Mouse (Mus musculus) WW6 (cell line): Measurements from ENCODE around the gene Cd59b.
"Not testable (repeated sequence)": the region's sequence is repeated elsewhere in the genome, so short reads cannot be mapped to it uniquely, and the experiment has no call there.

Experiments
- DNase-seq: peaks from one replicate; pipeline ENCODE4 v3.0.0-alpha.2; 2013; ENCODE audit warnings: low read depth, low spot score

Gene Cd59b

DNA sequence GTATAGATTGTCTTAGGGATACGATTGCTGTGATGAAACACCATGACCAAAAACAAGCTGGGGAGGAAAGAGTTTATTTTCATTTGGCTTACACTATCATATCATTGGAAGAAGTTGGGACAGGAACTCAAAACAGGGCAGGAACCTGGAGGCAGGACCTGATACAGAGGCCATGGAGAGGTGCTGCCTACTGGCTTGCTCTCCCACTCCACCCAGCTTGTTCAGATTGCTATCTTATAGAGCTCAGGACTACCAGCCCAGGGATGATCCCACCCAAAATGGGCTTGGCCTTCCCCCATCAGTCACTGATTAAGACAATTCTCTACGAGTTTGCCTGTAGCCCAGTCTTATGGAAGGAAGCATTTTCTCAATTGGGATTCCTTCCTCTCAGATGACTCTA is 5.5 kb upstream of the Cd59b start:
- no peak for DNase-seq

DNA sequence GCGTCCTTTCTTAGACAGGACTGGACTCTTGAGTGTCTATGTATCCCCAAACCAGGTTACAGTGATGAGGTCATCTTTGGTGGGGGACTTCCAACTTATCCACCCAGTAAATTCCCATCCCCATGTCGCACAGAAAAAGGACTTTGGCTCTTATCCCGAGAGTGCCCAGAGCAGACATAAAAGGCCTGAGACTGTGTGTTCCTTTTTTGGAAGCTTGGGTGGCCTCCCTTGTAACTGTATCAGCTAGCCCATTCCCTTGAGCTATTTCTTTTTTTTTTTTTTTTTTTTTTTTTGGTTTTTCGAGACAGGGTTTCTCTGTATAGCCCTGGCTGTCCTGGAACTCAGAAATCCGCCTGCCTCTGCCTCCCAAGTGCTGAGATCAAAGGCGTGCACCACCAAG is 4.1 kb upstream of the Cd59b start, which contains the start of gene Gm10912:
Gm10912 (plus strand) TSS at position 301 of the 400 bp plus-strand sequence.
- not testable (repeated sequence) for DNase-seq

DNA sequence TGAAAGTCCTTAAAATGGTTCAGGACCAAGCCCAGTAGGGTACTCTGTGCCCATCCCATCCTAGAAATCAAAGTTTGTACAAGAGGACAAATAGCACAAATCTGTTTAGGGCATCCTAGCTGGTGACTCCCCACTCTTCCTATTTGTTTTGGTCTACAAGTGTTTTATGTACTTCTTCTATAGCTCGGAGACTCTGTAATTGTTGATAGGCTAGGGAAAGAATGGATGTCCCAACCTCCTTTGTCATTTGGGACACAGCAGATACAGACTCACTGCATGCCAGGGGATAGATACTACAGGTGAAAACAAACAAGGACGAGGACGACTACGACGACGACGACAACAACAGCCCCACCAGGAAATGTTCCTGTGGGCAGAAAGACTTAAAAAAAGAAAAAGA is 1.2 kb upstream of the Cd59b start, which contains the start of gene Gm10799:
Gm10799 (minus strand) TSS at position 101 of the 400 bp plus-strand sequence.
- DNase-seq: not testable (repeated sequence)

DNA sequence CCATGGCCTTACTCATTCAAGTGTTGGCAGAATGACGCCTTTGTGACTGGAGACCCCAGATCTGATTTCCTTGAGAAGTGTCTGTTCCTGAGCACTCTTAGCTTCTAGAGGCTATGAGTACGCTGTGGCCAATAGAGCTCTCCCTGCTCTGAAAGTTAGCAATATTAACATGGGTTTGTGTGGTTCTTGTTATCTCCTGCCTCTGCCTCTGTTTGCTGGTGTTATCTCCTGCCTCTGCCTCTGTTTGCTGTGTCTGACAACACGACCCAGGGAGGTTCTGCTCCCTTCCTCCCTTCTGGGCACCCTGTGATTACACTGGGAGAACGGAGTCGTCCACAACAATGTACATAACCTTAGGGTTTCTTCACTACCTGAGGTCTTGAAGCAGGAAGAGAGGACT is 8.6 kb downstream of the Cd59b start:
- DNase-seq: not testable (repeated sequence)

DNA sequence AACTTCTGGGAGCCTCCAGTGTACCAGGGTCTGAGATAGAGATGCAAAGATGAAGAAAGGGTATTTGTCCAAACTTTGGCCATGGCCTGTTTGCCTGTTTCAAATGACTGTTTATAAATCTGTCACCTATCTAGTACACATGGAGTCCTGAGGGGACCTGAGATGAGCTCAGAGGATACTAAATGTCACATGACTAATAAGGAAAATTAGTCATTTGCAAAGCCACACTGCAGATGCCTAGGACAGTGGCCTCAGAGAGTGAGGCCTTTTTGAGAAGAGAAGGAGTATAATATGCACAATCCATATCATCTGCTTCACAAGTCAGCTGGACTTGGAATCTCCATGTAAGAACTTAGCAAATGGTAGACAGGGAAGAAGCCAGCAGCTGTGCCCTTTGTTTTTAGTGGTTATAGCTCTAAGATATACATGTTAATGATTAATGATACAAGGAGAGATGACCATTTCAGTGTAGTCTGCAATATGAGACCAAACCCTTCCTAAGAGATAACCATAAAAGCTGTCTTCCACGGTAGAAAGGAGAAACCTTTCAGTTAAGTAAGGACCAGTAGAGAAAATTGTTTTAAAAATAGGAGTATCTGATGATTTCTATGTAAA is 11.9 kb downstream of the Cd59b start:
- not testable (repeated sequence) for DNase-seq

DNA sequence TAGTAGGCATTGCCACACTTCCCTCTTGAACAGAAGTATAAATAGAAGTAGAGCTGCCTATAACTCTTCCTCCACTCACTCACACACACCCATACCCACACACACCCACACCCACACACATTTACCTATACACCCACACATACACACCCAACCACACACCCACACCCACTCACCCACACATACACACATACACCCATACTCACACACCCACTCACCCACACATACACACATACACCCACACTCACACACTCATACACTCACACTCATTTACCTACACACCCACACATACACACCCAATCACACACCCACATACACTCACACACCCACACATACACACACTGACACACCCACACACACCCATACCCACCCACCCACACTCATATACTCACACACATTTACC is 12.8 kb downstream of the Cd59b start:
- DNase-seq: no peak

DNA sequence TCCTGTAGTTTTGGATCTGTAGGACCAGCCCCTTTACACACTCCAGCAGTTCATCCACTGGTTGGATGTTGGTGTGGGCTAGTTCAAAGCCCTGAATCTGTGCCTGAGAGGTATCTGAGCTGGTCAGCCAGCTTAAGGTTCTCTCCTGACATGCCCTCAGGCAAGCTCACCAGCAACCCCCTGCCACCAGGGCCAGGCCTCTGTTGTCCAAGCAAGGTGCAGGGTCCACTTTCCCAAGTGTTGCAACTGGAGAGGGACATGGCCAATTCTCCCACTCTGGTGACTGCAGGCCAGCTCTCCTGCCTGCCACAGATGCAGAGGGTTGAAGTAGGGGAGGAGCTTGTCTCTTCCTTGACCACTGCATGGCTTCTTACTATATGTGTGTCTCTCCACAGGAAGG is 14.4 kb downstream of the Cd59b start:
- not testable (repeated sequence) for DNase-seq

DNA sequence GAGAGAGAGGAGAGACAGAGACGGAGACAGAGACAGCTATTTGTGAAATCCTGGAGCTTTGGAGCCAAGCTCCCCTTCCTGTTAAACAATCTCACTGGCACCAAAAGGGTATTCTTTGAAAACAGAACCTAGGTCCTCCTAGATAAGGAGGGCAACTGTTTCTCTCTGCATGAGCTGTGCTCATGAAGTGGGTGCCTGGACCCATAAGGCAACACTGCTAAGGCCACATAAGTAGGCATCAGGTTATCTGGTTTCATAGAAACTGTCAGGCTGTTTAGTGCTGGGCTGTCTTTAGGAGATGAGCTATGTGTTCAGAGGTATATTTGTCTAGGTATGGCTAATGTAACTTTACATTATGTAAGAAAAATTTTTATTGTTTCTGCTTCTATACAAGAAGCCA is 17.9 kb downstream of the Cd59b start:
- not testable (repeated sequence) for DNase-seq

DNA sequence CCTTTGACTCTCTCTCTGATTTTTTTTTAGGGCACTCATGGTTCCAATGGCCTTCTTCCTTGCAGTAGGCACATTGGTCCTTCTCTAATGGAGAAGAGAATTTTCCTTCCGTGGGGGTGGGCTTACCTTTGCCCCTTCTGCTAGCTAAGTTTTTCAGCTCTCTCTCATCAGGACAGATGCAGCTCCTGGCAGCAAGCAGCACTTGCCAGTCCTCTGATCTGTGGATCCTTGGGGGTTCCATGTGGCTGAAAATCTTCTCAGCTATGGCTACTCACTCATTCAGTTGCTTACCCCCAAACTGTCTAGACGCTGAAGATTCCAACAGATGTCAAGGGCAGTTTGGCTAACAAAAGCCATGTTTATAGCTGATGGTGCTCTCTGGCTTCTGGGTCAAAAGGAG is 23.7 kb downstream of the Cd59b start:
- DNase-seq: no peak

DNA sequence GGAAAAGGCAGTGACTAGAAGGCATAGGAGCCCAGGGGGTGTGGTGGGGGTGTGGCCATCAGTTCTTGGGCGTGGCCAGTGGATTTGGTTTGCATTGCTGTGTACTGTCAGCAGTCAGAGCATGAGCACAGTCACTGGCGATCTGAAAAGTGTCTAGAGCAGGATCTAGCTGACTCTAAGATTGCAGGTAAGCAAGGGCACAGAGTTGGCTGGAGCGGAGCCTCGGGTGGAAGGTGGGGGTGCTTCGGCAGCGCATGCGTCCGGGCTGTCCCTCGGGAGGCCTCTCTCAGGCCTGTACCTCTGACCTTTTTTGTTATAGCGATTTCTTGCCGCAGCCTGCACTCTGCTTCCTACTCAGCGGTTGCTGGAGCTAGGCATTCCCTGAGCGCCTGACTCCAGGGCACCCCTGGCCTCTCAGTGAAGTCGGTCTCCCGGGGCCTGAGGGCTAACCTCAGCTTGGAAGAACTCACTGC is 26.1 kb downstream of the Cd59b start, which contains the start of gene Cd59a:
Cd59a (plus strand) TSS at position 61 of the 473 bp plus-strand sequence.
- DNase-seq: no peak

DNA sequence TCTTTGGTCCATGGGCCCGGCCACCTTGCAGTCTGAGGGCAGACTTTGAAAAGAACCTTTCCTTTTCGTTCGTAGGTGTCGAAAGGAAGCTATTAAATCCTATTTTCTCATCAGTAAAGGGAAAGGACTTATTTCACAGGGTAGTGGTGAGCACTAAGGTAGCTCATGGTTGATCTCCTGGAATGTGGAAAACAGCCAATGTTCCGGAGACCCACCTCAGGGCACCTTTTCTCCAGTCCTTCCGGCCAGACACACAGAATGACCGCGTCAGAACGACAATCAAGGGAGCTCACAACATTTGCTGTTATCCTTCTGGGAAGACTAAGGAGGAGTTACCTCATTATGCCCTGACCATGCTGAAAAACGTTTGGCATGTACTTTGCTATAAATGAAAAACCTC is 26.6 kb downstream of the Cd59b start:
- no peak for DNase-seq

DNA sequence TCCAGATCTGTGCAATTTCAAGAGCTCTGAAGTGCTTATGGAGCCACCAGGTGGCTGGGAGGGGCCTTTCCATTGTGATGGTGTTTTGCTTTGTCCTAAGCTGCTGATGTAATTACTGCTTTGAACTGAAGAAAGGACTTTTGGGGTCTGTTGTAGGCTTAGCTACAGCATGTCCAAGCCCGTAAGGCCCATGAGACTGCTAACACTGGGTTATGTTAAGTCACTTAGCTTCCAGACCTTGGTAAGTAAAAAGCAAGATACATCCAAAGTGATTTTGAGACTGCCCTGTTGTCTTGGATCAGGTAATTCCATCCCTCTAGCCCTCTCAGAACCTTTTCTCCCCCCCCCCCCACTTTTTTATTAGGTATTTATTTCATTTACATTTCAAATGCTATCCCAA is 27.1 kb downstream of the Cd59b start:
- not testable (repeated sequence) for DNase-seq

DNA sequence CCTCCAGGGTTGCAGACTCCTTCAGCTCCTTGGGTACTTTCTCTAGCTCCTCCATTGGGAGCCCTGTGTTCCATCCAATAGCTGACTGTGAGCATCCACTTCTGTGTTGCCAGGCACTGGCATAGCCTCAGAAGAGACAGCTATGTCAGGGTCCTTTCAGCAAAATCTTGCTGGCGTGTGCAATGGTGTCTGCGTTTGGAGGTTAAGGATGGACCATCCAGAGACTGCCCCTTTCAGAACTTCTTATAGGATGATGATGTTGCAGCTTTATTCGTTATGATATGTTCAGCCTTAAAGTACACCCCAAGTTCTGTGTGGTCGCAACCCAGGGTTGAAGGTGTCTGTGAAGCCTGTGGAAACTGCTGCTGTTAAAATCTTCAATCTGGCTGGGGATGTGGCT is 27.7 kb downstream of the Cd59b start:
- DNase-seq: not testable (repeated sequence)

DNA sequence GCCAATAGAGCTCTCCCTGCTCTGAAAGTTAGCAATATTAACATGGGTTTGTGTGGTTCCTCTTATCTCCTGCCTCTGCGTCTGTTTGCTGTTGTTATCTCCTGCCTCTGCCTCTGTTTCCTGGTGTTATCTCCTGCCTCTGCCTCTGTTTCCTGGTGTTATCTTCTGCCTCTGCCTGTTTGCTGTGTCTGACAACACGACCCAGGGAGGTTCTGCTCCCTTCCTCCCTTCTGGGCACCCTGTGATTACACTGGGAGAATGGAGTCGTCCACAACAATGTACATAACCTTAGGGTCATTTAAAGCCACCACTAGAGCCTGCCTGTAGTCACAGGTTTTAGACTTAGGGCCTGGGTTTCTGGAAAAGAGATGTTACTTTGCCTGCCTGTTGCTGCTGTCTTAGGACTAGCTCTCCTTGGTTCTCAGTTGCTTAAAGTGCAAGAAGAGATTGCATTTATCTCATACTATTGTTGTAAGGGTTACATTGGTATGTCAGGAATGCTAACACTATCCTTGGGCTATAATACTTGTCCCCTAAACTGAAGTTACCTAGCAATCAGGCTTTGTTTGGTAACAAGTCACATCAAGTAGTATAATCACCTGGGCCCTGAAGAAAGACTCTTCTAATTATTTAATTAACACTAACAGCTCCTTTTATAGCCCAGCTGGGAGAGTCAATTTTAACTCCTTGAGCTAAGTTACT is 29.0 kb downstream of the Cd59b start:
- no peak for DNase-seq

DNA sequence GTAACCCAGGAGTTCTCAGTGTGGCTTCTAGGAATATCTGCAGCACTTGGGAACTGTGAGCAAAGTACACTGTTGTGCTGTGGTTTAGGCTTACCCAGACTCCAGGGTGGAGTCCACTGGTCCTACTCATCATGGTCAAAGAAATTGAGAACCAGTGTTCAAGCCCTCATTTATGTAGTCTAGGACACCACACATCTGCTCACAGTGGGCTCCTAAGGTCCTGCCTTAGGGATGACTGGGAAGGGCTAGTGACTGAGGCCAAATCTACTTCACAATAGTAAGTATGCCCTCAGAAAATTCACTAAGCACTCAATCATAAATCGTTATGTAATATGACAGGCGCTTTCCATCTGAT is 29.6 kb downstream of the Cd59b start:
- DNase-seq: no peak

DNA sequence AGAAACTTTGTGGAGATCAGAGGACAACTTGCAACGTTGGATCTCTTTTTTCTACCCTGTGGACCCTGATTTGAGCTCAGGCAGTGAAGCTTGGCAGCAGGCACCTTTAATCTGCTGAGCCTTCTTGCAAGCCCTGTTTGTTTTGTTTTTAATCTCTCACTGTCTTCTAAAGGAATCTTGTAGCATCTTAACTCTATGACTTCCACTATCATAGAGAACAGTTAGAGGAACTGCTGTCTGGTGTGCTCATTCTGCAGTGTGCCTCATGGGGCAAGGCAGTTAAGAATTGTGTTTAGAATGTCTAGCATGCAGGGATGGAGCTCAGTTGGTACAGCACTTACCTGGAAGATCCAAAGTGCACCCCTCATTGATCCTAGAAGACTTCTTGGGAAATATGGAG is 30.3 kb downstream of the Cd59b start:
- DNase-seq: no peak

DNA sequence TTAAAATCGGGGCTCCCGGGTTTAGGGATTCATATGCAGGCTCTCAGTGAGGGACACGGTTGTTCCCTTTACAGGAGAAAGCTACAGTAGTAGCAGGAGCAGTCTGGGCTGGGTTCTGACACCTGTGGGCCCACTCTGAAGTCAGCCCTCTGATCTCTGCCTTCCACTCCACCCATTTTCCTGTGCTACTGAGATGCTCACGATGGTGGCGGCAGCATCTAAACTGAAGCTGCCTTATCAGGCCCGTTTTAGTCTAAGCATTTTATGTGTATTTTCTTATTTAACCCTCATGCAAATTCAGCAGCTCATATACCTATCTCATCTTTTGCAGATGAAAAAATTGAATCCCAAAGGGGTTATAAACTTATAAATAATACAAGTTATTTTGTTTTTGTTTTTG is 35.2 kb downstream of the Cd59b start:
- no peak for DNase-seq

DNA sequence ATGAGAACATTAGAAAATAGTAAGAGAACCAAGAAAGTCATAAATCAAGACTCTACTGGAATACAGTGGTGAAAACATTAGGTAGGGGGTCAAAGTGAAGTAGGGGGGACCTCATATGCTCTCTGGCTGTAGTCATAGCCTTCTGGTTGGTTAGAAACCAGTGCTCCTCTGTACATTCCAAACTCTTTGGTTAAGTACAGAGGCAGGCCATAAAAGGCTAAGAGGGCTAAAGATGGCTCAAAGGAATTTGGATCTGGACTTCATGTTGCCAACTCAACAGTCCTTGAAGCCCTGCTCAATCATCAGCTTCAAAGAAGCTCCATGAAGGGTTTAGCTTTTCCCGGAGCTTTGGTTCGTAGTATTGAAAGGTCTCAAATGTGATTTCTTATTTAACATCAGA is 39.4 kb downstream of the Cd59b start:
- not testable (repeated sequence) for DNase-seq

DNA sequence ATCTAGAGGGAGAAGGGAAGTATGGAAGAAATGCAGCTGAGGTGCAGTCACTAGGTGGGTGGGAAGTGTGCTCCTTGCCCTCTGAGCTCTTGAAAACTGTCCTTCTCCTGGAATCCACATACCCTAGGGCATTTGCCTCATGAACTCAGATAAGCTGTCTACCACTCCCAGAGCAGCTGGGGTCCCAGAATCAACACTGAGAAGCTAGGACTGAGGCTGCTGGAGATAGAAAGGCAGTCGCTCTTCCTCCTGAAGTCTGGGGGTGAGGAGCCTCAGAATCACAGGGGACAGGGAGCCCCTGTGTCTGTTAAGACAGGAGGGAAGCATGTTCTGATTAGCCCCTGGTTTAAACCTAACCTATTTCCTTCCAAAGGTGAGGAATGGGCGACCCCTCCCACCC is 39.9 kb downstream of the Cd59b start:
- no peak for DNase-seq

DNA sequence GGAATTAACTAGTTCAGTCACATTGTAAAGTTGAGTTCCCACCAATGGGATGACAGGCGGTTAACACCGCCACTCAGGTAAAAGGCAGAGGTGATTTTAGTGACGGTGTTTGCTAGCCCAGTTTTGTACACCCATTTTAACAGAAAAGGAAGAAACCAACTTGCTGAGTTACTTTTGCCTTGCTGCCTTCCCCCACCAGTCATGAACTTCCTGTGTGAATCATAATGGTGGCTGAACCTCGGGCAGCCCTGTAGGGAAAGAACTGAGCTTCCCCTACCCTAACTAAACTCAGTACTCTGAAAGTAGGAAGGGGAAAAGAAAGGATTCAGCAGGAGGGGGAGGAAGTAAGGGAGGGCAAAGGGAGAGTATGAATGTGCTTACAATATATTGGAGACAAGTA is 40.4 kb downstream of the Cd59b start:
- no peak for DNase-seq

DNA sequence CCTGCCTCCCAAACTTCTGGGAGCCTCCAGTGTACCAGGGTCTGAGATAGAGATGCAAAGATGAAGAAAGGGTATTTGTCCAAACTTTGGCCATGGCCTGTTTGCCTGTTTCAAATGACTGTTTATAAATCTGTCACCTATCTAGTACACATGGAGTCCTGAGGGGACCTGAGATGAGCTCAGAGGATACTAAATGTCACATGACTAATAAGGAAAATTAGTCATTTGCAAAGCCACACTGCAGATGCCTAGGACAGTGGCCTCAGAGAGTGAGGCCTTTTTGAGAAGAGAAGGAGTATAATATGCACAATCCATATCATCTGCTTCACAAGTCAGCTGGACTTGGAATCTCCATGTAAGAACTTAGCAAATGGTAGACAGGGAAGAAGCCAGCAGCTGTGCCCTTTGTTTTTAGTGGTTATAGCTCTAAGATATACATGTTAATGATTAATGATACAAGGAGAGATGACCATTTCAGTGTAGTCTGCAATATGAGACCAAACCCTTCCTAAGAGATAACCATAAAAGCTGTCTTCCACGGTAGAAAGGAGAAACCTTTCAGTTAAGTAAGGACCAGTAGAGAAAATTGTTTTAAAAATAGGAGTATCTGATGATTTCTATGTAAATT is 41.6 kb downstream of the Cd59b start:
- not testable (repeated sequence) for DNase-seq

DNA sequence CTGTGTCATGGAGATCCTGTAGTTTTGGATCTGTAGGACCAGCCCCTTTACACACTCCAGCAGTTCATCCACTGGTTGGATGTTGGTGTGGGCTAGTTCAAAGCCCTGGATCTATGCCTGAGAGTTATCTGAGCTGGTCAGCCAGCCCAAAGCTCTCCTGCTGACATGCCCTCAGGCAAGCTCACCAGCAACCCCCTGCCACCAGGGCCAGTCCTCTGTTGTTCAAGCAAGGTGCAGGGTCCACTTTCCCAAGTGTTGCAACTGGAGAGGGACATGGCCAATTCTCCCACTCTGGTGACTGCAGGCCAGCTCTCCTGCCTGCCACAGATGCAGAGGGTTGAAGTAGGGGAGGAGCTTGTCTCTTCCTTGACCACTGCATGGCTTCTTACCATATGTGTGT is 43.9 kb downstream of the Cd59b start:
- DNase-seq: not testable (repeated sequence)

DNA sequence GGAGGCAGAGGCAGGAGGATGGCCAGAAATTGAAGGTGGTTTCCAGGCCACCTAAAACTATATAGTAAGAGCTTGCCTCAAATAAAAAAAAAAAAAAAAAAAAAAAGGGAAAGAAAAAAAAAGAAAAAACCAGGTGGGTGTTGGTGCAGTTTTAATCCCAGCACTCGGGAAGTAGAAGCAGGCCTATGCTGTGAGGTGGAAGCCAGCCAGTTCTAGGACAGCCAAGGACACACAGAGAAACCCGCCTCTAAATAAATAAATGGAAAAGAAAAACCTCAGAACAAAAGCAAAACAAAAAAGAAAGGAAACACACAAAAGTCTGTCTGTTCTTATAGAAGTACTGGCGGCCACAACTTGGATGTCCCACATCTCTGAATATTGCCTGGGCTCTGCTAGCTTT is 45.2 kb downstream of the Cd59b start:
- DNase-seq: no peak
